Mouse (Mus musculus) limb, embryonic 11.5 days (tissue): ENCODE results near the gene Wdfy3. TPM values are rescaled to one million over a fixed set of nuclear protein-coding genes. Genes with fewer than 3 reads are reported as not detected.

ENCODE experiments used
- ATAC-seq: fragments of 200-750 bp; cut with Nextera tagmentation; 2 replicates; pipeline ENCODE4 v1.8.0; 2017; ENCODE audit warnings: low read depth; ENCODE audit not compliant: insufficient number of reproducible peaks, low FRiP score, low TSS enrichment
- DNase-seq: peaks from one replicate; pipeline ENCODE4 v3.0.0-alpha.2; 2015; ENCODE audit warnings: low spot score
- H3K27ac ChIP-seq: fragments of 300-500 bp; sonication (generic); replicated peaks from 2 replicates; pipeline ENCODE4 v1.5.1; 2014; ENCODE audit warnings: low read depth, mild to moderate bottlenecking, low read length
- H3K27me3 ChIP-seq: fragments of 300-500 bp; sonication (generic); 2 replicates; pipeline ENCODE4 v1.6.1; 2014; ENCODE audit warnings: mild to moderate bottlenecking, low read length, mixed read lengths; ENCODE audit not compliant: control insufficient read depth, insufficient read depth
- H3K36me3 ChIP-seq: fragments of 300-500 bp; sonication (generic); 2 replicates; pipeline ENCODE4 v1.6.1; 2014; ENCODE audit warnings: mild to moderate bottlenecking, low read length, moderate library complexity, mixed read lengths; ENCODE audit not compliant: control insufficient read depth, insufficient read depth
- H3K4me1 ChIP-seq: fragments of 300-500 bp; sonication (generic); 2 replicates; pipeline ENCODE4 v1.6.1; 2014; ENCODE audit warnings: low read length, mixed read lengths; ENCODE audit not compliant: control insufficient read depth, insufficient read depth
- H3K4me2 ChIP-seq: fragments of 300-500 bp; sonication (generic); 2 replicates; pipeline ENCODE4 v1.6.1; 2014; ENCODE audit warnings: low read depth, mild to moderate bottlenecking, moderate library complexity; ENCODE audit not compliant: severe bottlenecking
- H3K4me3 ChIP-seq: fragments of 300-500 bp; sonication (generic); 2 replicates; pipeline ENCODE4 v1.5.1; 2014; ENCODE audit warnings: low read depth, low read length
- H3K9ac ChIP-seq: fragments of 300-500 bp; sonication (generic); 2 replicates; pipeline ENCODE4 v1.6.1; 2014; ENCODE audit warnings: mild to moderate bottlenecking, low read length
- H3K9me3 ChIP-seq: fragments of 300-500 bp; sonication (generic); 2 replicates; pipeline ENCODE4 v1.6.1; 2016; ENCODE audit warnings: low read length; ENCODE audit not compliant: control insufficient read depth
- WGBS: fragments of 180-500 bp; shearing (Covaris S2); extraction: QIAGEN DNeasy Blood & Tissue Kit; methylation state at CpG from one replicate; pipeline ENCODE4 v1.1.7; 2014; 5-methylcytosine and 5-hydroxymethylcytosine counted together
- polyA plus RNA-seq: library from polyadenylated mRNA; unstranded; fragments of >200 nt; fragmentation: Nextera tagmentation; extraction: Ambion mirVana; gene quantifications from 2 replicates; pipeline ENCODE4 v1.2.1, GENCODE M21; 2014

The Wdfy3 gene
- polyA plus RNA-seq, 1 experiment from 2014 or later: 16.5 TPM

GRCm38 (mm10) chr5:102090686-102091085 lies 21.0 kb upstream of the Wdfy3 start:
- no peaks in the 10 kb centered on the region for H3K4me1 ChIP-seq
- no peak for DNase-seq
- ATAC-seq: no peak
- H3K36me3 ChIP-seq: no peaks in the 10 kb centered on the region
- no peaks in the 10 kb centered on the region for H3K27me3 ChIP-seq
- 78% methylated on average over 3 of the region's 3 CpGs for WGBS
- H3K27ac ChIP-seq: no peak overlapping the region
- no peak overlapping the region for H3K4me2 ChIP-seq
- H3K4me3 ChIP-seq: no peak overlapping the region
- H3K9me3 ChIP-seq: no peaks in the 10 kb centered on the region
- no peak overlapping the region for H3K9ac ChIP-seq

- Histone ChIP-seq H3K27ac (no peak overlapping the region), H3K4me3 (no peak overlapping the region), H3K27me3 (no peaks in the 10 kb centered on the region), H3K4me2 (no peak overlapping the region), H3K36me3 (no peaks in the 10 kb centered on the region), H3K9me3 (no peaks in the 10 kb centered on the region; the same call in 1 of the 2 replicates), H3K4me1 (peaks cover 4% of the 10 kb centered on the region; the same call in 1 of the 2 replicates), H3K9ac (no peak overlapping the region)
- no peak for DNase-seq
- no peak for ATAC-seq
- WGBS: 21% methylated on average over 18 of the region's 18 CpGs
Observed at GRCm38 (mm10) chr5:102084737-102085705, 15.3 kb upstream of the Wdfy3 start.

DNA sequence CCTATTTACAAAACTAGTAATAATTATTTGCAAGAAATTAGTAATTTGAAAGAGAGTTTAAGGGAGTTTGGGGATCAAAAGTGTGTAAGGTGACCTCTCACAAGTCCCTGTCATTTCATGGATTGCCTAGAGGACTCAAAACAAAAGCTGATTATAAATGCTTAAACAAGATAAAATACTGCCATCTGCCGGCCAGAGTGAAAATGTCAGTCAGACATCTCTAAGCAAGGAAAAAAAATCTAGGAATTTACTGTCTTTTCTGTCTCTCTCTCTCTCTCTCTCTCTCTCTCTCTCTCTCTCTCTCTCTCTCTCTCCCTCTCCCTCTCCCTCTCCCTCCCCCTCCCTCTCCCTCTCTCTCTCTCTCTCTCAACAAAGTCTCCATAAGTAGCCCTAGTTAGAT lies 4.4 kb upstream of the Wdfy3 start:
- H3K27me3 ChIP-seq: no peaks in the 10 kb centered on the region
- peak; percentile 79 for DNase-seq
- WGBS: 0% methylated on average over 1 of the region's 1 CpGs
- no peak overlapping the region for H3K9ac ChIP-seq
- no peak overlapping the region for H3K27ac ChIP-seq
- H3K4me1 ChIP-seq: peaks cover 2% of the 10 kb centered on the region; the same call in 1 of the 2 replicates
- no peaks in the 10 kb centered on the region for H3K9me3 ChIP-seq
- H3K36me3 ChIP-seq: no peaks in the 10 kb centered on the region
- ATAC-seq: no peak
- no peak overlapping the region for H3K4me2 ChIP-seq
- no peak overlapping the region for H3K4me3 ChIP-seq

GRCm38 (mm10) chr5:102072057-102072456 lies 2.3 kb upstream of the Wdfy3 start:
- Histone ChIP-seq H3K4me1 (peaks cover 2% of the 10 kb centered on the region; the same call in 1 of the 2 replicates), H3K9ac (no peak overlapping the region), H3K9me3 (no peaks in the 10 kb centered on the region), H3K4me3 (no peak overlapping the region), H3K36me3 (no peaks in the 10 kb centered on the region), H3K27ac (no peak overlapping the region), H3K4me2 (no peak overlapping the region), H3K27me3 (no peaks in the 10 kb centered on the region)
- 74% methylated on average over 4 of the region's 4 CpGs for WGBS
- ATAC-seq (no peak), DNase-seq (no peak)

- DNase-seq (no peak), ATAC-seq (no peak)
- H3K4me3 ChIP-seq: no peak overlapping the region
- no peaks in the 10 kb centered on the region for H3K36me3 ChIP-seq
- 29% methylated on average over 3 of the region's 3 CpGs for WGBS
- H3K9ac ChIP-seq: no peak overlapping the region
- H3K27me3 ChIP-seq: no peaks in the 10 kb centered on the region
- no peaks in the 10 kb centered on the region for H3K9me3 ChIP-seq
- H3K4me2 ChIP-seq: no peak overlapping the region
- peaks cover 2% of the 10 kb centered on the region; the same call in 1 of the 2 replicates for H3K4me1 ChIP-seq
- H3K27ac ChIP-seq: no peak overlapping the region
Observed at GRCm38 (mm10) chr5:102071241-102071640, 1.5 kb upstream of the Wdfy3 start.

DNA sequence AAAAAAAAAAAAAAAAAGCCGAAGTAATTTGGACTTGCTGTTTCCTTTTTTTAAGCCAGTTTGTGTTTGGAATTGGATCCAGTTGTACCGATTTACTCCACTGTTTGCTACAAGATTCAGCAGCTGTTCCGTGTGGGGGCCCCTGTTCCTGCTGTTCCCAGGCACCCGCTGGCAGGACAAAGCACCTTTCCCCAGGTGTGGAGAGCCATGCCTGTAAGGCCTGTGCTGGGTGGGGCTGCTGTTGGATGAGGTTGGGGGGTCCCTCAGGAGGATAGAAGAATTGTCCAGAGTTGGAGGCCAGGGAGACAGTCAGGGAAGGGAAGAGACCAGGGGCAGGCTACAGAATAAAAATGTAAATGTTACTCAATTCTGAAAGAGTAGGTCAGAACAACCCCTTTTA lies 1.1 kb upstream of the Wdfy3 start:
- Histone ChIP-seq H3K4me1 (peaks cover 2% of the 10 kb centered on the region; the same call in 1 of the 2 replicates), H3K27me3 (no peaks in the 10 kb centered on the region), H3K27ac (no peak overlapping the region; the same call in 1 of the 2 replicates), H3K9ac (no peak overlapping the region), H3K4me3 (no peak overlapping the region), H3K36me3 (no peaks in the 10 kb centered on the region), H3K4me2 (peak overlapping the region; percentile 66), H3K9me3 (no peaks in the 10 kb centered on the region)
- DNase-seq (no peak), ATAC-seq (no peak)
- WGBS: 23% methylated on average over 4 of the region's 4 CpGs

GRCm38 (mm10) chr5:102070414-102070768 lies 670 bp upstream of the Wdfy3 start:
- Histone ChIP-seq H3K9me3 (no peaks in the 10 kb centered on the region), H3K27ac (peak overlapping the region; percentile 93; the same call in 1 of the 2 replicates), H3K4me1 (peaks cover 2% of the 10 kb centered on the region; the same call in 1 of the 2 replicates), H3K27me3 (no peaks in the 10 kb centered on the region), H3K4me2 (peak overlapping the region; percentile 66), H3K36me3 (no peaks in the 10 kb centered on the region), H3K4me3 (peak overlapping the region; percentile 87), H3K9ac (peak overlapping the region; percentile 98)
- peak; percentile 19; the same call in 1 of the 2 replicates for ATAC-seq
- no peak for DNase-seq
- 15% methylated on average over 6 of the region's 6 CpGs for WGBS

DNA sequence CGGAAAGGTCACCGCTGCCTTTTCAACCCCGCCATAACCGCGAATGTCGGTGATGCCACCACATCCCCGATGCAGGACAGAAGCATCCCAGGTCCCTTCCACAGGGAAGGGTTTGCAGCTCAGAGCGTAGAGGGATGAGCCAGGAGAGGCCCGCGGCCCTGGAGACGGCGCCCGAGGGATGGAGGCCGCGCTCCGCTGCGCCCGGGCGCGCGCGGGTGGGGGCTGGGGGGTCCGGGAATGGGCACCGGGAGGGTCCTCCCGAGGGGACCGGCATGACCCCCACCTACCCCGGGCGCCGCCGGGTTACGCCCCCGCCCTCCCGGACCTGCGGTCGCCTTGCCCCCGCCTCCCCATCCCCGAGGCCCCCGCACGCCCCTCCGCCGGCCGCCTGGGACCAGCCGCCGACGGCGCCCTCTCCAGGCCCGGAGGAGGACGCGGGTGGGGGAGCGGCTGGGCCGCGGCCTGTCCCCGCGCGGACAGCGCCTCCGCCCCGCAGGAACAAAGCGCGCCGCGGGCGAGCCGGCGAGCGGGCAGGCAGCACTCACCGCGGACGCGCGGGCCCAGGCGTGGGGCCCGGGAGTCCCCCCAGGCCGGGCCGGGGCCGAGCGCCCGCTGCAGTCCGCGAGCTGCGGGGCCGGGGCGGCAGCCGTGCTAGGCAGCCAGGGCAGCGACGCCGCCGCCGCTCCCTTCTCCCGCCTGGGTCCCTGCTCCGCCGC lies 512 bp downstream of the Wdfy3 start:
- DNase-seq: peak; percentile 73
- Histone ChIP-seq H3K27me3 (no peaks in the 10 kb centered on the region), H3K4me3 (peak overlapping the region; percentile 87), H3K4me1 (peaks cover 2% of the 10 kb centered on the region; the same call in 1 of the 2 replicates), H3K4me2 (peak overlapping the region; percentile 66), H3K9ac (peak overlapping the region; percentile 98), H3K36me3 (no peaks in the 10 kb centered on the region), H3K9me3 (no peaks in the 10 kb centered on the region), H3K27ac (peak overlapping the region; percentile 93)
- WGBS: under 1% methylated on average over 51 of the region's 92 CpGs
- peak; percentile 77 for ATAC-seq
